Mouse (Mus musculus) erythroblast, embryonic 14.5 days (primary cell): Measurements from ENCODE around the gene Med21. TPM values are rescaled to one million over a fixed set of nuclear protein-coding genes. Genes with fewer than 3 reads are reported as not detected.

Experiments
- H3K27me3 ChIP-seq: 2 replicates; pipeline ENCODE4 v1.6.1; 2012; ENCODE audit warnings: inconsistent platforms; ENCODE audit not compliant: control insufficient read depth
- H3K36me3 ChIP-seq: 2 replicates; pipeline ENCODE4 v1.6.1; 2012; ENCODE audit warnings: mild to moderate bottlenecking, inconsistent platforms; ENCODE audit not compliant: control insufficient read depth
- H3K4me1 ChIP-seq: 2 replicates; pipeline ENCODE4 v1.6.1; 2012; ENCODE audit warnings: inconsistent platforms; ENCODE audit not compliant: control insufficient read depth
- H3K4me3 ChIP-seq: replicated peaks from 2 replicates; pipeline ENCODE3; 2012; ENCODE audit warnings: moderate library complexity, mild to moderate bottlenecking, inconsistent platforms
- H3K9me3 ChIP-seq: 2 replicates; pipeline ENCODE4 v1.6.1; 2012; ENCODE audit warnings: low read length, inconsistent platforms, mixed read lengths; ENCODE audit not compliant: control insufficient read depth
- GATA1 ChIP-seq: IDR thresholded peaks from 2 replicates; pipeline ENCODE4 v1.6.1; 2012; ENCODE audit warnings: low read length, inconsistent platforms, mixed read lengths
- TAL1 ChIP-seq: IDR thresholded peaks from 3 replicates; pipeline ENCODE4 v1.6.1; 2012; ENCODE audit warnings: low read length, inconsistent platforms, mixed read lengths
- polyA plus RNA-seq: library from polyadenylated mRNA; stranded (reverse); fragments of >175 nt; gene quantifications from 2 replicates; pipeline ENCODE4 v1.2.3, GENCODE M21; 2012

Med21 gene
- polyA plus RNA-seq = 0.14 and 0.41 TPM in 2 replicates

GRCm38 (mm10) chr6:146642276-146643183 lies at the start of gene Med21, which contains the start of gene Tm7sf3:
TSS of gene Med21 (plus strand) at chr6:146642547.
TSS of gene Tm7sf3 (minus strand) at chr6:146642824.
- TF ChIP-seq GATA1 (no peak), TAL1 (no peak)
- H3K9me3 ChIP-seq = no peaks in the 10 kb centered on the region
- H3K36me3 ChIP-seq = peaks cover 4% of the 10 kb centered on the region
- peak within 1 kb of the TSS; percentile 73 for H3K4me3 ChIP-seq
- H3K27me3 ChIP-seq = no peaks in the 10 kb centered on the region
- peaks cover 51% of the 10 kb centered on the region for H3K4me1 ChIP-seq

- H3K4me3 ChIP-seq = no peak overlapping the region
- TF ChIP-seq GATA1 = no peak
- TF ChIP-seq TAL1 = no peak
- H3K27me3 ChIP-seq = no peaks in the 10 kb centered on the region
- no peaks in the 10 kb centered on the region for H3K4me1 ChIP-seq
- H3K9me3 ChIP-seq = no peaks in the 10 kb centered on the region
- H3K36me3 ChIP-seq = peaks cover 98% of the 10 kb centered on the region
Measured at GRCm38 (mm10) chr6:146602601-146603000, 39.7 kb upstream of the Med21 start.

DNA sequence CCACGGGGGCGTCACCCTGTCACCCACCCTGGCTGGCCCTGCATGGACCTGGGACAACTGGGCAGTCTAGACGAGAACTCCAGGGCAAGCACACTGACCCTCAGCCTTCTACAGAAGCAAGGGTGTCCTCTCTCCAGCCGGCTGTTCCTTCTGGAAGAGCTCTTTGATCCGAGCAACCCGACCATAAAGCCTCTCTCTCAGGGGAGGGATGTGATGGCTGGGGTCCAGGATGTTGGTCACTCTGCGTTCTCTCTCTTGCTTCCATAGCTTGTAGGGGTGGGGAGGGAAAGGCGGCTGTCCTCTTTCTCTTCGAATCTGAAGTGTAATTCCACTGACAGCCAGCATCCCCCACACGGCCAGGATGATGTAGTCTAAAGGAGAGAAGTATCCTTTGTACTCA lies 38.7 kb upstream of the Med21 start:
- H3K9me3 ChIP-seq = no peaks in the 10 kb centered on the region
- no peak overlapping the region for H3K4me3 ChIP-seq
- TF ChIP-seq GATA1 (no peak), TAL1 (no peak)
- H3K27me3 ChIP-seq = no peaks in the 10 kb centered on the region
- H3K36me3 ChIP-seq = peaks cover 98% of the 10 kb centered on the region
- no peaks in the 10 kb centered on the region; the same call in 1 of the 2 replicates for H3K4me1 ChIP-seq

- Histone ChIP-seq H3K27me3 (no peaks in the 10 kb centered on the region), H3K36me3 (peaks cover 93% of the 10 kb centered on the region), H3K4me3 (peak overlapping the region; percentile 7), H3K4me1 (peaks cover 47% of the 10 kb centered on the region), H3K9me3 (no peaks in the 10 kb centered on the region)
- peak; percentile 53; the same call in 1 of the 2 replicates for TF ChIP-seq GATA1
- 0 out of 3 replicates have a peak, but pooled peaks have one; percentile 17 for TF ChIP-seq TAL1
Measured at GRCm38 (mm10) chr6:146611385-146611784, 31.0 kb upstream of the Med21 start.

DNA sequence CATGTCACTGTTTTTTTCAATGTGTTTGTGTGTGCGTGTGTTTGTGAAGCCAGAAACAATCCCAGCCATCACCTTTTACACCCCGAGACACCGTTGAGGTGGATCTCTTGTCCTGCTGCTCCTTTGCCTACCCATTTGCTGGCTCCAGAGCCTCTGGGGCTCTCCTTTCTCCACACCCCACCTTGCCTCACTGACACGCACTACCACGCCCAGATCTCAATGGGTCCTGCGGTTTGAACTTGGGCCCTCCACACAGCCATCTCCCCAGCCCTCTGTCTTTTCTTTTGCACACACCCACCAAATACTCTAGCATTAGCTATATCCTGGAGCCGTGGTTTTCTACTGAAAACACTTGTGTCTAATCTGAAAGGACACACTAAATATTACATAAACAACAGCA lies 30.4 kb upstream of the Med21 start:
- H3K4me3 ChIP-seq = no peak overlapping the region
- no peaks in the 10 kb centered on the region for H3K27me3 ChIP-seq
- H3K36me3 ChIP-seq = peaks cover 93% of the 10 kb centered on the region
- no peaks in the 10 kb centered on the region for H3K9me3 ChIP-seq
- no peak for TF ChIP-seq TAL1
- TF ChIP-seq GATA1 = no peak
- H3K4me1 ChIP-seq = peaks cover 47% of the 10 kb centered on the region

- no peak overlapping the region for H3K4me3 ChIP-seq
- TF ChIP-seq GATA1 (no peak), TAL1 (no peak)
- H3K9me3 ChIP-seq = no peaks in the 10 kb centered on the region
- no peaks in the 10 kb centered on the region for H3K27me3 ChIP-seq
- peaks cover 47% of the 10 kb centered on the region for H3K4me1 ChIP-seq
- H3K36me3 ChIP-seq = peaks cover 93% of the 10 kb centered on the region
Measured at GRCm38 (mm10) chr6:146612736-146613135, 29.6 kb upstream of the Med21 start.

GRCm38 (mm10) chr6:146613907-146614306 lies 28.4 kb upstream of the Med21 start:
- no peaks in the 10 kb centered on the region for H3K27me3 ChIP-seq
- no peaks in the 10 kb centered on the region for H3K9me3 ChIP-seq
- no peak overlapping the region for H3K4me3 ChIP-seq
- peaks cover 47% of the 10 kb centered on the region for H3K4me1 ChIP-seq
- H3K36me3 ChIP-seq = peaks cover 93% of the 10 kb centered on the region
- no peak for TF ChIP-seq GATA1
- TF ChIP-seq TAL1 = no peak

DNA sequence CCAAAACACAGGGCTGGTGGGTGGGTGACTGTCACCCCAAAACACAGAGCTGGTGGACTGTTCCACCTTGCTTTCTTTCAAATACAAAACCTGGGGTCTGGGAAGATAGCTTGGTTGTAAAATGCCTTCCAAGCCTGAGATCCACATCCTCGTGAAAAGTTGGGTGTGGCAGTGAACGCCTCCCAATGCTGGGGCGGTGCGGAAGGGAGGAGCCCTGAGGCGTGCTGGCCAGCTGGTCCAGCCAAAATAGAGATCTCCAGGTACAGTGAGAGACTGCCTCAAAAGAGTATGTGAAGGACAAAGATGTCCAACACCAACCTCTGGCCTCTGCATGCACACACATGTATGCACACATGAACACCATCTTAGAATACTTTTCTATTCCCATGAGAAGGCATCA lies 27.8 kb upstream of the Med21 start:
- no peaks in the 10 kb centered on the region for H3K27me3 ChIP-seq
- no peak overlapping the region for H3K4me3 ChIP-seq
- TF ChIP-seq GATA1 (no peak), TAL1 (no peak)
- H3K9me3 ChIP-seq = no peaks in the 10 kb centered on the region
- H3K36me3 ChIP-seq = peaks cover 91% of the 10 kb centered on the region
- peaks cover 44% of the 10 kb centered on the region for H3K4me1 ChIP-seq

- Histone ChIP-seq H3K4me1 (peaks cover 31% of the 10 kb centered on the region), H3K4me3 (no peak overlapping the region), H3K9me3 (no peaks in the 10 kb centered on the region), H3K27me3 (no peaks in the 10 kb centered on the region), H3K36me3 (peaks cover 91% of the 10 kb centered on the region)
- TF ChIP-seq TAL1 = no peak
- TF ChIP-seq GATA1 = no peak
Measured at GRCm38 (mm10) chr6:146615891-146616290, 26.5 kb upstream of the Med21 start.
